Mouse (Mus musculus): ENCODE data around the gene Rictor. TPM values are rescaled to one million over a fixed set of nuclear protein-coding genes. Genes with fewer than 3 reads are reported as not detected.

Gene Rictor
- polyA plus RNA-seq, 1 experiment from 2014 or later: 33.0 TPM

DNA sequence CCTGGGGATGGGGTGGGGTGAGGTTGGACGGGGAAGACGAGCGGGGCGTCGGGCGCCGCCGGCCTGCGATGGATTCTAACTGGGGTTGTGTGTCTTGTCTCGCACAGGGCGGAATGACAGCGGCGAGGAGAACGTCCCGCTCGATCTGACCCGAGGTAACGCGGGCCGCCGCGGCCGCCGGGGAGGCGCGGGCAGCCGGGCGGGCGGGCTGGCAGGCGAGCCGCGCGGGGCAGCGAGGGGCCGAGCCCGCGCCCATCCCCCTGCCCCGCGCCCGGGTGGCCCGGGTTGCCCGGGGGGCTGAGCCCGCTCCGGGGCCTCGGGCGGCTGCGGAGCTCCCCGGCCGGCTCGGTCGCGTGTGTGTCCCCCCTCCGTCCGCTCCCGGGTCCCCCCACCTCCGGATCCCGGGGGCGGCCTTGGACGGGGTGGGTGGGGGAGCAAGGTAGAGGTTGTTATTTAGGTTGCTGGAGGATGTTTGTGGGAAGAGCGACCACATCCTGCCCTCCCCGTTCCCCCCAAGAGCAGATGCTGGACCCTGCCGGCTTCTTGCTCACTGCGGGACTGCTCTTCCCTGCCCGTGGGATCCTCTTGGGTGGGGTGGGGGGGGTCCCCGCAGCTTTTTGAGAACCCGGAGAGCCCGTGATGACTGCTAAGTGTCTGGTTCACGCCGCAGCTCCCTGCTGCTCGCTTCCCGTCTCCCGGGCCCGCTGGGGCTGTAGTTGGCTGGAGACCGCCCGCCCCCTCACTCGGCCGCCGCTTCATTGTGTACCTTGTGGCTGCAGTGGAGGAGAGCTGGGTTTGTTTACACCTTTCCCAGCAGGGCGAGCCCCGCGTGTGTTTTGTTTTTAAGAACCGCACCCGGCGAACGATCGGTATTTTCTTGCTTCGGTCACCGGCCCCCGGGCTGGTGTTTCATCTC is 605 bp downstream of the Rictor start:
- Histone ChIP-seq H3K36me3 (ENCODE audit: control insufficient read depth, insufficient read depth) (no peaks in the 10 kb centered on the region), H3K4me1 (ENCODE audit: control insufficient read depth, insufficient read depth, low read length) (peaks cover 29% of the 10 kb centered on the region), H3K27me3 (ENCODE audit: control insufficient read depth, insufficient read depth, low read length) (no peaks in the 10 kb centered on the region), H3K4me2 (ENCODE audit: low read depth, low read length) (peak overlapping the region; percentile 77), H3K27ac (ENCODE audit: low read length) (peak overlapping the region; percentile 94), H3K9ac (ENCODE audit: low read length) (peak overlapping the region; percentile 99), H3K4me3 (ENCODE audit: low read length) (peak overlapping the region; percentile 96), H3K9me3 (replicated peaks; ENCODE audit: control insufficient read depth, low read length) (no peaks in the 10 kb centered on the region)
- ATAC-seq (replicated peaks; ENCODE audit: extremely low read depth, insufficient read depth, low FRiP score): peak; percentile 59
- under 1% methylated on average over 80 of the region's 89 CpGs for WGBS

DNA sequence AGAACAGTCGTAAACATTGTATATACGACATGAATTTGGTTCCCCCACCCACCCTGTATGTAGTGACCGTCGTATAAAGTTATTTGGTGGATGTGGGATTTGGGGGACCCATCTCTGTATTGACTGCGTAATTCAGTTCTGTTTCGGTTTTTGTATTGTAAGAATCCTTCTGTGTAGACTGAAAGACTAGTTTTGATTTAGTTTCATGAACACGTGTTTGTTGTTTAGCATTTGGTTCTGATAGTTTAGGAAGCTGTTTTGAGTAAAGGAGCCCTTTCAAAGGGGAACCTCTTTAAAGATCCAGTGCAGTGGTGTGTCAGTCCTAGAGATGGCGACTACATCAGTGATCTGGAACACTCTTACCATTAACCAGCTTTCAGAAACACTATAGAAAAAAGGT is 1.4 kb downstream of the Rictor start:
- Histone ChIP-seq H3K9ac (ENCODE audit: low read length) (peak overlapping the region; percentile 99), H3K27ac (ENCODE audit: low read length) (no peak overlapping the region), H3K4me2 (ENCODE audit: low read depth, low read length) (peak overlapping the region; percentile 77), H3K4me1 (ENCODE audit: control insufficient read depth, insufficient read depth, low read length) (peaks cover 33% of the 10 kb centered on the region), H3K9me3 (replicated peaks; ENCODE audit: control insufficient read depth, low read length) (no peaks in the 10 kb centered on the region), H3K27me3 (ENCODE audit: control insufficient read depth, insufficient read depth, low read length) (no peaks in the 10 kb centered on the region), H3K36me3 (ENCODE audit: control insufficient read depth, insufficient read depth) (no peaks in the 10 kb centered on the region), H3K4me3 (ENCODE audit: low read length) (peak overlapping the region; percentile 96)
- no peak for ATAC-seq (replicated peaks; ENCODE audit: extremely low read depth, insufficient read depth, low FRiP score)
- 26% methylated on average over 8 of the region's 8 CpGs for WGBS

GRCm38 (mm10) chr15:6710341-6710740 is 2.2 kb downstream of the Rictor start:
- ATAC-seq (replicated peaks; ENCODE audit: extremely low read depth, insufficient read depth, low FRiP score): no peak
- 68% methylated on average over 7 of the region's 7 CpGs for WGBS

GRCm38 (mm10) chr15:6711226-6711625 is 3.0 kb downstream of the Rictor start:
- Histone ChIP-seq H3K27me3 (ENCODE audit: control insufficient read depth, insufficient read depth, low read length) (no peaks in the 10 kb centered on the region), H3K36me3 (ENCODE audit: control insufficient read depth, insufficient read depth) (no peaks in the 10 kb centered on the region), H3K4me2 (ENCODE audit: low read depth, low read length) (no peak overlapping the region), H3K4me3 (ENCODE audit: low read length) (no peak overlapping the region), H3K9ac (ENCODE audit: low read length) (no peak overlapping the region), H3K9me3 (replicated peaks; ENCODE audit: control insufficient read depth, low read length) (no peaks in the 10 kb centered on the region), H3K4me1 (ENCODE audit: control insufficient read depth, insufficient read depth, low read length) (peaks cover 38% of the 10 kb centered on the region), H3K27ac (ENCODE audit: low read length) (no peak overlapping the region)
- WGBS: 73% methylated on average over 7 of the region's 7 CpGs
- ATAC-seq (replicated peaks; ENCODE audit: extremely low read depth, insufficient read depth, low FRiP score): no peak

More at GRCm38 (mm10) chr15:6710341-6710740, 2.2 kb downstream of the Rictor start:
- Histone ChIP-seq H3K36me3 (ENCODE audit: control insufficient read depth, insufficient read depth) (no peaks in the 10 kb centered on the region), H3K9me3 (replicated peaks; ENCODE audit: control insufficient read depth, low read length) (no peaks in the 10 kb centered on the region), H3K4me3 (ENCODE audit: low read length) (no peak overlapping the region), H3K27me3 (ENCODE audit: control insufficient read depth, insufficient read depth, low read length) (no peaks in the 10 kb centered on the region), H3K4me1 (ENCODE audit: control insufficient read depth, insufficient read depth, low read length) (peaks cover 38% of the 10 kb centered on the region), H3K27ac (ENCODE audit: low read length) (no peak overlapping the region), H3K4me2 (ENCODE audit: low read depth, low read length) (peak overlapping the region; percentile 77; the same call in 1 of the 2 replicates), H3K9ac (ENCODE audit: low read length) (no peak overlapping the region)

GRCm38 (mm10) chr15:6714819-6715218 is 6.6 kb downstream of the Rictor start:
- Histone ChIP-seq H3K9ac (ENCODE audit: low read length) (peak overlapping the region; percentile 22), H3K4me2 (ENCODE audit: low read depth, low read length) (peak overlapping the region; percentile 54), H3K36me3 (ENCODE audit: control insufficient read depth, insufficient read depth) (peaks cover 4% of the 10 kb centered on the region; the same call in 1 of the 2 replicates), H3K4me3 (ENCODE audit: low read length) (peak overlapping the region; percentile 26), H3K4me1 (ENCODE audit: control insufficient read depth, insufficient read depth, low read length) (peaks cover 40% of the 10 kb centered on the region), H3K27ac (ENCODE audit: low read length) (peak overlapping the region; percentile 13), H3K27me3 (ENCODE audit: control insufficient read depth, insufficient read depth, low read length) (no peaks in the 10 kb centered on the region), H3K9me3 (replicated peaks; ENCODE audit: control insufficient read depth, low read length) (no peaks in the 10 kb centered on the region)
- WGBS: 33% methylated on average over 7 of the region's 7 CpGs
- peak; percentile 80 for ATAC-seq (replicated peaks; ENCODE audit: extremely low read depth, insufficient read depth, low FRiP score)

GRCm38 (mm10) chr15:6715237-6715636 is 7.1 kb downstream of the Rictor start:
- peak overlapping the region; percentile 54 for H3K4me2 ChIP-seq (ENCODE audit: low read depth, low read length)
- no peaks in the 10 kb centered on the region for H3K27me3 ChIP-seq (ENCODE audit: control insufficient read depth, insufficient read depth, low read length)
- no peaks in the 10 kb centered on the region for H3K9me3 ChIP-seq (replicated peaks; ENCODE audit: control insufficient read depth, low read length)
- WGBS: 38% methylated on average over 6 of the region's 6 CpGs
- peak overlapping the region; percentile 13 for H3K27ac ChIP-seq (ENCODE audit: low read length)
- no peak; the same call in 1 of the 2 replicates for ATAC-seq (replicated peaks; ENCODE audit: extremely low read depth, insufficient read depth, low FRiP score)
- peak overlapping the region; percentile 26 for H3K4me3 ChIP-seq (ENCODE audit: low read length)
- H3K9ac ChIP-seq (ENCODE audit: low read length): peak overlapping the region; percentile 22
- H3K4me1 ChIP-seq (ENCODE audit: control insufficient read depth, insufficient read depth, low read length): peaks cover 36% of the 10 kb centered on the region
- H3K36me3 ChIP-seq (ENCODE audit: control insufficient read depth, insufficient read depth): peaks cover 5% of the 10 kb centered on the region; the same call in 1 of the 2 replicates

DNA sequence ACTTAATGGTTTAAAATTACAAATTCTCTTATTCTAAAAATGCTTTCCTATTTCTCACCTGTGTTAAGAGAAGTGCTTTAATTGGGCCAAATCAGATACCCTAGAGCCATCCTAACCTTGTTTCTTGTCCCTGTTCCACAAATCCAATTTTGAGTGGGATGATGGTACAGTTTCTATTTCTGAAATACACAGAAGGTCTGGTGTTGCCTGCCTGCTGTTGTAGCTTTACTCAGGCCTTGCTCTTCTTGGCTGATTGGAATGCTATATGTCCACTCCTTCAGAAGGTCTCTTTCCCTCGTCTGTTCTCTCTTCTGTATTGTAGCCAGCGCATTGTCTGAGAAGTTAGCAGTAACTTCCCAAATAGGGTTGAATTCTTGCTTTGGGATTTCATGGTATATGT is 13.2 kb downstream of the Rictor start:
- Histone ChIP-seq H3K4me3 (ENCODE audit: low read length) (no peak overlapping the region), H3K36me3 (ENCODE audit: control insufficient read depth, insufficient read depth) (peaks cover 6% of the 10 kb centered on the region; the same call in 1 of the 2 replicates), H3K4me2 (ENCODE audit: low read depth, low read length) (no peak overlapping the region), H3K27ac (ENCODE audit: low read length) (no peak overlapping the region), H3K27me3 (ENCODE audit: control insufficient read depth, insufficient read depth, low read length) (no peaks in the 10 kb centered on the region), H3K9me3 (replicated peaks; ENCODE audit: control insufficient read depth, low read length) (no peaks in the 10 kb centered on the region), H3K4me1 (ENCODE audit: control insufficient read depth, insufficient read depth, low read length) (peaks cover 15% of the 10 kb centered on the region), H3K9ac (ENCODE audit: low read length) (no peak overlapping the region)
- 66% methylated on average over 2 of the region's 2 CpGs for WGBS
- no peak for ATAC-seq (replicated peaks; ENCODE audit: extremely low read depth, insufficient read depth, low FRiP score)

GRCm38 (mm10) chr15:6721802-6722201 is 13.6 kb downstream of the Rictor start:
- Histone ChIP-seq H3K9me3 (replicated peaks; ENCODE audit: control insufficient read depth, low read length) (no peaks in the 10 kb centered on the region), H3K27me3 (ENCODE audit: control insufficient read depth, insufficient read depth, low read length) (no peaks in the 10 kb centered on the region), H3K9ac (ENCODE audit: low read length) (no peak overlapping the region), H3K4me3 (ENCODE audit: low read length) (no peak overlapping the region), H3K4me1 (ENCODE audit: control insufficient read depth, insufficient read depth, low read length) (peaks cover 15% of the 10 kb centered on the region), H3K36me3 (ENCODE audit: control insufficient read depth, insufficient read depth) (peaks cover 6% of the 10 kb centered on the region; the same call in 1 of the 2 replicates), H3K4me2 (ENCODE audit: low read depth, low read length) (no peak overlapping the region), H3K27ac (ENCODE audit: low read length) (no peak overlapping the region)
- no peak for ATAC-seq (replicated peaks; ENCODE audit: extremely low read depth, insufficient read depth, low FRiP score)
- WGBS: 79% methylated on average over 4 of the region's 4 CpGs
